Mouse (Mus musculus) right cerebral cortex, postnatal 4 days (tissue): Measurements from ENCODE around the gene Olfr545.
A peak's percentile ranks its signal among the peaks of the same experiment; 100 is the strongest.

Experiments used
- DNase-seq: peaks from one replicate; pipeline ENCODE4 v3.0.0-alpha.2; 2022

Gene Olfr545

GRCm38 (mm10) chr7:102478926-102479325, 20.4 kb downstream of the Olfr545 start:
- DNase-seq: no peak

- no peak for DNase-seq
Measured at GRCm38 (mm10) chr7:102478425-102478824, 20.9 kb downstream of the Olfr545 start.

- DNase-seq: no peak
Measured at GRCm38 (mm10) chr7:102477377-102477776, 22.0 kb downstream of the Olfr545 start.

GRCm38 (mm10) chr7:102476601-102477000, 22.8 kb downstream of the Olfr545 start:
- no peak for DNase-seq

GRCm38 (mm10) chr7:102472675-102473074, 26.7 kb downstream of the Olfr545 start:
- no peak for DNase-seq

GRCm38 (mm10) chr7:102467566-102467965, 31.8 kb downstream of the Olfr545 start:
- no peak for DNase-seq

GRCm38 (mm10) chr7:102458618-102459380, 40.6 kb downstream of the Olfr545 start:
- DNase-seq: no peak

GRCm38 (mm10) chr7:102446438-102446837, 52.9 kb downstream of the Olfr545 start:
- DNase-seq: no peak

- DNase-seq: no peak
Measured at GRCm38 (mm10) chr7:102444301-102444700, 55.1 kb downstream of the Olfr545 start.

- no peak for DNase-seq
Measured at GRCm38 (mm10) chr7:102442432-102442831, 56.9 kb downstream of the Olfr545 start.

GRCm38 (mm10) chr7:102441657-102442391, 57.5 kb downstream of the Olfr545 start, which contains the start of gene Rrm1:
Gene Rrm1, plus strand, starts transcription at chr7:102441695.
- peak; percentile 91 for DNase-seq
